Mouse (Mus musculus) ES-Bruce4 (cell line): ENCODE measurements around the gene B3gat1.

Source experiments
- CTCF ChIP-seq: IDR thresholded peaks from one replicate; pipeline ENCODE4 v1.8.1; 2011; ENCODE audit warnings: low read depth, low read length
- POLR2A ChIP-seq: IDR thresholded peaks from one replicate; pipeline ENCODE4 v1.8.1; 2011; ENCODE audit warnings: low read length; ENCODE audit not compliant: insufficient read depth

GRCm38 (mm10) chr9:26700329-26700728, 33.2 kb upstream of the B3gat1 start:
- TF ChIP-seq CTCF: no peak
- no peak for TF ChIP-seq POLR2A
